In the genomic region with DNA sequence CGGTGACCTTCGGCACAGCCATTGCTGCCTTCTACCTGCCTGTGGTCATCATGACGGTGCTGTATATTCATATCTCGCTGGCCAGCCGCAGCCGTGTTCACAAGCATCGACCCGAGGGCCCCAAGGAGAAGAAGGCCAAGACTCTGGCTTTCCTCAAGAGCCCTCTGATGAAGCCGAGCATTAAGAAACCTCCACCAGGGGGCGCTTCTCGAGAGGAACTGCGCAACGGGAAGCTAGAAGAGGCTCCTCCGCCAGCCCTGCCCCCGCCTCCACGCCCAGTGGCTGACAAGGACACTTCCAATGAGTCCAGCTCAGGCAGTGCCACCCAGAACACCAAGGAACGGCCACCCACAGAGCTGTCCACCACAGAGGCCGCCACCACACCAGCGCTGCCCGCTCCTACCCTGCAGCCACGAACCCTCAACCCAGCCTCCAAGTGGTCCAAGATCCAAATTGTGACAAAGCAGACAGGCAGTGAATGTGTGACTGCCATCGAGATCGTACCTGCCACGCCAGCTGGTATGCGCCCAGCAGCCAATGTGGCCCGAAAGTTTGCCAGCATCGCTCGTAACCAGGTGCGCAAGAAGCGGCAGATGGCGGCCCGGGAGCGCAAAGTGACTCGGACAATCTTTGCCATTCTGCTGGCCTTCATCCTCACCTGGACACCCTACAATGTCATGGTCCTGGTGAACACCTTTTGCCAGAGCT, we compare ENCODE assay signal across 8 mouse cellular contexts. TPM values are rescaled to one million over a fixed set of nuclear protein-coding genes. Genes with fewer than 3 reads are reported as not detected.
A peak's percentile ranks its signal among the peaks of the same experiment; 100 is the strongest.
DNase-seq lines count a peak whose midpoint lies in the region; TF ChIP-seq lines count a peak whose summit lies in the region.

No protein-coding gene starts in this region.

- H3K4me3 ChIP-seq in liver, adult 2 months (ENCODE audit: insufficient read depth, low read depth, low read length), result no peak overlapping the region
- H3K4me3 ChIP-seq in testis, adult 2 months (ENCODE audit: control insufficient read depth, low read depth, low read length), result peak overlapping the region; percentile 66

- H3K9ac ChIP-seq in liver, adult 2 months (ENCODE audit: low read depth, low read length), result no peak overlapping the region

- no peak for TF ChIP-seq POLR2A in liver, adult 2 months (IDR thresholded peaks at IDR 0.05; ENCODE audit: extremely low read depth, insufficient read depth, low read length)
- no peak for TF ChIP-seq POLR2A in testis, adult 2 months (IDR thresholded peaks at IDR 0.05; ENCODE audit: control insufficient read depth, low read depth, low read length)

- peaks cover 9% of the 10 kb centered on the region for H3K4me1 ChIP-seq in liver, adult 2 months (ENCODE audit: control insufficient read depth, insufficient read depth, low read length)
- H3K4me1 ChIP-seq in testis, adult 2 months (ENCODE audit: control insufficient read depth, insufficient read depth, low read length), result peaks cover 23% of the 10 kb centered on the region

- peak; percentile 64 for TF ChIP-seq CTCF in liver, adult 2 months (IDR thresholded peaks at IDR 0.05; ENCODE audit: low read depth, low read length)
- TF ChIP-seq CTCF in testis, adult 2 months (IDR thresholded peaks at IDR 0.05; ENCODE audit: control insufficient read depth, insufficient read depth, insufficient replicate concordance, low read depth, low read length), result peak; percentile 55

- 50% methylated on average over 34 of the region's 34 CpGs for WGBS in liver, adult 2 months

- DNase-seq in 416B (ENCODE audit: low read depth), result peak; percentile 79
- DNase-seq in Muller cell, postnatal 12 days (ENCODE audit: inconsistent ontology term), result peak; percentile 39
- peak; percentile 85 to 89 for DNase-seq in cerebellum, postnatal 36 days
- DNase-seq in heart, adult 18-20 months, result peak; percentile 71 to 83
- peak; percentile 83 for DNase-seq in kidney, adult 9 months
- DNase-seq in liver, adult 2 months (ENCODE audit: extremely low read depth, low read depth, low spot score), result peak; percentile 26
- DNase-seq in natural killer cell, adult 2 months (ENCODE audit: low spot score in 2 of 2), result peak; percentile 58 to 73

- H3K79me2 ChIP-seq in liver, adult 2 months (ENCODE audit: control insufficient read depth, insufficient read depth, low read length), result no peaks in the 10 kb centered on the region

- H3K27ac ChIP-seq in liver, adult 2 months (replicated peaks; ENCODE audit: insufficient read depth, low read depth, low read length), result no peak overlapping the region
- H3K27ac ChIP-seq in testis, adult 2 months (ENCODE audit: control insufficient read depth, insufficient read depth, low read depth, low read length), result no peak overlapping the region

- no peaks in the 10 kb centered on the region for H3K36me3 ChIP-seq in liver, adult 2 months (ENCODE audit: control insufficient read depth, insufficient read depth, low read length)
- H3K36me3 ChIP-seq in testis, adult 2 months (ENCODE audit: control insufficient read depth, insufficient read depth, low read length), result no peaks in the 10 kb centered on the region

- H3K27me3 ChIP-seq in liver, adult 2 months (ENCODE audit: control insufficient read depth, insufficient read depth, low read length), result peaks cover 8% of the 10 kb centered on the region
- H3K27me3 ChIP-seq in testis, adult 2 months (ENCODE audit: control insufficient read depth, insufficient read depth, low read length), result 0 out of 2 replicates have a peak, but pooled peaks cover 1% of the 10 kb centered on the region

RNA-seq across cellular contexts. Expression of a gene that starts 0.9 kb away (rescaled TPM):
- not detected for total RNA-seq in heart, adult 18-20 months (2021)
- 0.13 TPM in 1 of 2 replicates, not detected in the other for total RNA-seq in liver, adult 2 months (2014; rRNA removed)
- polyA plus RNA-seq in liver, adult 2 months (2012; rRNA removed), result not detected in 2 replicates
- 20.3 and 23.6 TPM in 2 replicates for polyA plus RNA-seq in testis, adult 2 months (2012; rRNA removed)

RNA-seq across cellular contexts. Expression of a gene that starts 4.1 kb away (rescaled TPM):
- total RNA-seq in heart, adult 18-20 months (2021), result 1 to 10 TPM; 2.3 to 2.9 TPM
- not detected in 2 replicates for total RNA-seq in liver, adult 2 months (2014; rRNA removed)
- 0.50 and 0.56 TPM in 2 replicates for polyA plus RNA-seq in liver, adult 2 months (2012; rRNA removed)
- polyA plus RNA-seq in testis, adult 2 months (2012; rRNA removed), result 9.6 TPM in 2 replicates

RNA-seq across cellular contexts. Expression of a gene that starts 17.5 kb away (rescaled TPM):
- not detected for total RNA-seq in heart, adult 18-20 months (2021)
- not detected in 2 replicates for total RNA-seq in liver, adult 2 months (2014; rRNA removed)
- not detected in 2 replicates for polyA plus RNA-seq in liver, adult 2 months (2012; rRNA removed)
- not detected in 2 replicates for polyA plus RNA-seq in testis, adult 2 months (2012; rRNA removed)

RNA-seq across cellular contexts. Expression of a gene that starts 47.7 kb away (rescaled TPM):
- total RNA-seq in heart, adult 18-20 months (2021), result 10 to 100 TPM; 33.8 to 35.9 TPM
- 13.2 and 23.6 TPM in 2 replicates for total RNA-seq in liver, adult 2 months (2014; rRNA removed)
- 43.2 and 59.5 TPM in 2 replicates for polyA plus RNA-seq in liver, adult 2 months (2012; rRNA removed)
- 14.2 and 14.3 TPM in 2 replicates for polyA plus RNA-seq in testis, adult 2 months (2012; rRNA removed)

Comparison
In these comparisons a context has a peak if more than half of its experiments do, and no peak if none do; other contexts are left out.
1. DNase-seq: peak in every context shown above with its lines; median percentile 87 in cerebellum, postnatal 36 days; 83 in kidney, adult 9 months; 79 in 416B; 77 in heart, adult 18-20 months; 66 in natural killer cell, adult 2 months; 39 in Muller cell, postnatal 12 days; 26 in liver, adult 2 months.